Mouse (Mus musculus): Measurements from ENCODE around the gene Mfsd2b.

Gene Mfsd2b

DNA sequence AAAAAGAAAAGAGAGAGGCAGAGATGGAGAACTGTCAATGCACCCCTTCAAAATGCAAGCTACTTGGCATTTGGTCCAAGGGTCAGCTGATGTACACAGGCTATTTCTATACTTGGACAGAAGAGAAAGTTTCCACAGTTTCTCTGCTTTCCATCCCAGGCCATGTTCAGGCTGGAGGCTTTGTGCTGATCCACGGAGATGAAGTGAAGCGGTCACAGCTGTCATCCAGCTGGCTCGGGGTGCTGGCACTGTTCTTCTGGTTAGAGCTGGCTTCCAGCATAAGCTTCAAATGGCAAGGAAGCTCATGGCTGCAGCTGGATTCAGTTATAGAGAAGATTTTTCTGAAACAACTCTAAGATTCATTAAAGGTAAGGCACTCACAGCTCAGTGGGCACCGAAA lies 60.5 kb downstream of the Mfsd2b start:
- no peak for DNase-seq (ENCODE audit: low spot score)

All from T-cell, adult 2 months (primary cell).